Mouse (Mus musculus) embryo, embryonic 9.5 days (tissue): ENCODE data around the gene Pde11a.
"Not testable (repeated sequence)": the region's sequence is repeated elsewhere in the genome, so short reads cannot be mapped to it uniquely, and the experiment has no call there.

ENCODE experiments used
- DNase-seq: peaks from one replicate; pipeline ENCODE4 v3.0.0-alpha.2; 2017; ENCODE audit errors: extremely low spot score

The Pde11a gene

GRCm38 (mm10) chr2:75991581-75992205 is 346.9 kb downstream of the Pde11a start:
- peak; percentile 61 for DNase-seq

DNA sequence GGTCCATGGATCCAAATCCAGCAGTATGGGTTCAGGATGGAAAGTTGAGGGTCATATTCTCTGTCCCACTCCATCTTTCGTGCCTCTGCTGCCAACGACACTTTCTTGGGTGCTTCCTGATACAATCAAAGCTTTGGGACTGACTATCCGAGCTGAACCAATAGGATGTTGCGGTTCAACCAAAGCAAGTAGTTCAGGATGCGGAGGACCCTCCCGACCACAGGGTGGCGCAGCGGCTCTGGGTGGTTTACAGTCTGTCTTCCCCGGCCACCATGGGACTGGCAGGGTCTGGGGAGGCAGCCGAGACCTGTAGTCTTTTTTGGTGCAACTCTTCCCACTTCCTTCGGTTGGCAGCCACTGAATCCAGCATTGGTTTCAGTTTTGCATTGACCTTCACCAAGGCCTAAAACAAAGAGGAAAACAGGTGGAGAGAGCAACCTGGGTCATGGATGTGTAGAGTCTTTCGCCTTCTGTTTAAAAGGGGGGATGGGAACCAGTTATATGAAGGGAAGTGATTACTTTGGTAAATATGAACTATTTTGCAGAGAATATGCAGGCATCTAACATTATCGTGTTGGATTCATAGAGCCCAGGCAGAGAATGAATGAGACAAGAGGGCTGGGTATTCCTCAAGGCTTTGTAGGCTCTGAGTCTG is 347.6 kb downstream of the Pde11a start:
- peak; percentile 82 for DNase-seq

- DNase-seq: peak; percentile 37
Observed at GRCm38 (mm10) chr2:75989694-75990093, 348.9 kb downstream of the Pde11a start.

- DNase-seq: no peak
Observed at GRCm38 (mm10) chr2:75988779-75989363, 349.7 kb downstream of the Pde11a start.

DNA sequence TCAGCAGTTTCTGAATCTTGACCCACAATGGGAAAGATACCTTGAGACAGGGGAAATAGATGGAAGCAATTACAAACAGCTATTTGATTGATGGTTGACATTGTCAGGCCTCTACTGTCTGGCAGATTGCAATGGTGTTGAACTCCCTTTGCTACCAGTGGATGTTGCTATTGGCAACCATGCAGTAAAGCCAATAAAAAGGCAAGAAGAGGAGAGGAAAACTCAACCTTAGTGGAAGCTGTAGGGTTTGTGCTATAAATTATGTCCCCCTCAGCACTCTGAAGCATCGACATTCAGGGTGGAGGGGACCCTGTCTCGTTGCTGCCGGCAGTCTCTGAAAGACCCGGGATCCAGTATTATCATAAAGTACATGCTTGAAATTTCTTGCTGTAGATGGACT is 350.2 kb downstream of the Pde11a start:
- no peak for DNase-seq

GRCm38 (mm10) chr2:75987739-75988138 is 350.8 kb downstream of the Pde11a start:
- no peak for DNase-seq

DNA sequence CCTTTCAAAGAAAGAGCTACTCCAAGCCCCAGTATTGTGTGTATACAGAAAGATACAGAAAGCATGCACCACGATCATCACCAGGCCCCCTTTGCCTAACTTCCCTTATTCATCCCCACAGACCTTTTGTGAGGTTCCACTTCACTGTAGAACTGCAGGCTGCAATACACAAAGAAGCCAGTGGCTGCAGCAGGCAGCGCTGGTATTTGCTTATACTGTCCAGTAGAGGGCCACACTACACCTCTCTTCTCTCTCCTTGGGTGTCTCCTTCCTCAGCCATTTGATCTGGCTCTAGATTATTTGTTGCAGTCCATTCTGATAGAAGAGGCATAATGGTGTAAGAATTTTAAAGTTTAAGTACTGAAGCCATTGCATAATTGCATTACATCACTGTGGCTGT is 353.4 kb downstream of the Pde11a start:
- peak; percentile 74 for DNase-seq

GRCm38 (mm10) chr2:75983847-75984246 is 354.7 kb downstream of the Pde11a start:
- DNase-seq: no peak

DNA sequence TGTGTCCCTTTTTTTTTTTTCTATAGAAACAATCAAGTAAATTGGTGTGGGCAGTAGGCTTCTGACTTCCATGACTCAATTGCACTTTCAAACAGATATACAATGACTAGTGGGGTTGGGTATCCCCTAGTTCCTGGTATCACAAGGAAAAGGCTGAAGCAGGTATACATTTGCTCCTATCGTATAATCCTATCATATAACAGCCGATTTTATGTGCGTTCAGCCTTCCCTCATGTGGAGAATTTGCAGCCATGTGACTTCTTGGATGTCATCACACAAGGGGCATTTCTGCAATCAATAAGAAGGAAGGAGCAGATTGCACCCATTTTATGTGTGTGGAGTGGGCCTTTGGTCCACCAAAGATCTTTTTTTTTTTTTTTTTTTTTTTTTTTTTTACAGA is 355.5 kb downstream of the Pde11a start:
- no peak for DNase-seq

DNA sequence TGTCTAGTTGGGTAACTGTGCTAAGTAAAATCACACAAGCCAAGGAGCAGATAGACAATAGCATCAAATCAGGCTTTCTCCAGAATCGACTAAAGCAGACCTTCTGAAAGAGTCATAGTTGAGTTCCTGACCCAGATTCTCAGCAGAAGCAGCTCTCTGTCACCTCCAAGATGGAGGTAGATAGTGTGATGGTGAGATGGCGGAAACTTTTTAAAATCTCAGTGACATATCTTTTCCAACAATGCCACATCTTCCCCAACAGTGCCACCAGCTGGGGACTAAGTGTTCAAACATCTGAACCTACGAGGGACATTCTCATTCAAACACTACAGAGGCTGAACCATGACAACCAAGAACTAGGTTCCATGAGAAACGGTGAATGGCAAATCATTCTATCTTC is 355.9 kb downstream of the Pde11a start:
- DNase-seq: no peak

- peak; percentile 91 for DNase-seq
Observed at GRCm38 (mm10) chr2:75981440-75982081, 357.0 kb downstream of the Pde11a start, which contains the start of gene Ttc30a1. Gene Ttc30a1 (minus strand): TSS chr2:75981967.

- not testable (repeated sequence) for DNase-seq
Observed at GRCm38 (mm10) chr2:75980933-75981439, 357.6 kb downstream of the Pde11a start.

GRCm38 (mm10) chr2:75977752-75978368 is 360.7 kb downstream of the Pde11a start, which contains the start of gene Ttc30a2:
Gene Ttc30a2 (minus strand): TSS chr2:75978170.
- peak; percentile 42 for DNase-seq

DNA sequence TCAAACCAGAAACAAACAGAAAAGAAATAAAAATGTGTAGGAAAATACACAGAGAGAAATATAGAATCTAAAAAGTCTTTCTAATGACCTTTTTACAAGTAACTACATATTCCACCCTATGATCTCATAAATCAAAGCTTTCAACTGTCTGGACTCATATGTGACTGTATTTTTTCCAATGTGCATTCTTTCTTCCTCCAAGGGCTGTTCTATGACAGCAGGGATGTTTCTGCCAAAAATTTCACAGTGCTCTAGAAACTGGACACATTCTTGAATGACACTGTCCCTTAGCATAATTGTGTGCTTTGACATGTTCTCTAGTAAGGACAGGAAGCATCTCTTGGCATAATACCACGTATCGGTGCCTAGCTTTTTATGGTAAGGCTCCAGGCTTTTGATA is 362.5 kb downstream of the Pde11a start:
- DNase-seq: not testable (repeated sequence)

DNA sequence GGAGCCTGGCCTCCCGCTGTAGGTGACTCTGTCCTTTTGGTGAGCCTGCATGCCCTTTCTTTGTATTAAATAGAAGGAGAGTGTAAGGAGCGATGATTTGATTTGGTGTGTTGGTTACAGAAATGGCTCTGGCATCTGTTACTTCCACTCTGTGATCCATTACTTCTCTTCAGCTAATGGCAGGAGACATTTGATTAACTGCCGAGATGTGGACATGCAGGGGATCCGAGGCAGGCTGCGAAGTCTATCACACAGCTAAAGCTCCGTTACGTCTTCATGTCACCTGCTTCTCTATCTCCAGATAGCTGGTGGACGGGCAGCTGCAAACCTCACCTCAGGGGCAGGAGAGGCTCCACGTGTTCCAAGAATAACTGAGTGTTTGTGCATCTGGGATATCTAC is 364.4 kb downstream of the Pde11a start:
- no peak for DNase-seq

DNA sequence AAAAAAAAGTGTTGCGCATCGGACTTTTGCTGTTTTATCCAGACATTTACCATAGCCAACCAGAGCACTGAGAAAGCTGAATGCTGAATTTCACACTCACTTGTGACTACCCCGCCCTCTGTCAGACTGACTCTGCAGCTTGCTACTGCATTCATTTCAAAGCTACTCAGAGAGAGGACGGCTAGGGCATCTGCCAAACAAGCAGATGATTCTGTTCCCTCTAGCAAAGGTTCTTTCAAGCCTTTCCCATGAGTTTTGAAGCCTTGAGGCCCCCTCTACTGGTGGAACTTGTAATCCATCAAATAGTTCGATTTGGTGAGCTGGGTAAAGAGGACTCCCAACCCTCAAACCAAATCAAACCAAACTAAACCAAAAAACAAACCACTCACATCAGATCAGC is 373.6 kb downstream of the Pde11a start:
- DNase-seq: peak; percentile 70

- DNase-seq: peak; percentile 66
Observed at GRCm38 (mm10) chr2:75964512-75964911, 374.1 kb downstream of the Pde11a start.

- no peak for DNase-seq
Observed at GRCm38 (mm10) chr2:75964051-75964450, 374.5 kb downstream of the Pde11a start.

DNA sequence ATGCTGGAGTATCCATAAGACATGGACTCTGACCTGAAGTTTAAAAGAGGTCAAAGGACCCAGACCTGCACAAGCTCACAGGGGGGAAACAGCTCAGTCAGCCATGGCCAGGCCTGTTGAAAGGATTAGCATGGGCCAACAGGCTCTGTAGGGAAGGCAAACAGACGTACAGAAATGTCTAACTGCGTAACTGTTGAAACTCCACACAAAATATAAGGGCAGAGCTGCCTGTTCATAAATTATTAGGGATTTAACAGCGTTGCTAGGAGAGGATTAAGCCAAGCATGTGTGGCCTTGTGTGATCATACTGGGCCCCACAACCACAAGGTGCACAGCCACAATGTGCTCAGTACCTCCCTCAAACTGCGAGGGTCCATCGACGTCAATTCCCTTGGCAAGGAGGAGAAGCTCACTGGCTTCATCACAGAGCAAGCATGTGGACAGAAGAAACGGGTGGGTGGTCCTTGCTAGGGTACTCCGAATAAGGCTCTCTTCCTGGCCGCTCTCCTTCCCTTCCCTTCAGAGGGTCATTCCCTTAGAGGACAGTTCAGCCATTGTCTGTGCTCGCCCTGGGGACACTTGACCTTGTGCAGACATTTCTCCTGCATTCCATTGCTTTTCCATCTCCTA is 375.2 kb downstream of the Pde11a start:
- no peak for DNase-seq

DNA sequence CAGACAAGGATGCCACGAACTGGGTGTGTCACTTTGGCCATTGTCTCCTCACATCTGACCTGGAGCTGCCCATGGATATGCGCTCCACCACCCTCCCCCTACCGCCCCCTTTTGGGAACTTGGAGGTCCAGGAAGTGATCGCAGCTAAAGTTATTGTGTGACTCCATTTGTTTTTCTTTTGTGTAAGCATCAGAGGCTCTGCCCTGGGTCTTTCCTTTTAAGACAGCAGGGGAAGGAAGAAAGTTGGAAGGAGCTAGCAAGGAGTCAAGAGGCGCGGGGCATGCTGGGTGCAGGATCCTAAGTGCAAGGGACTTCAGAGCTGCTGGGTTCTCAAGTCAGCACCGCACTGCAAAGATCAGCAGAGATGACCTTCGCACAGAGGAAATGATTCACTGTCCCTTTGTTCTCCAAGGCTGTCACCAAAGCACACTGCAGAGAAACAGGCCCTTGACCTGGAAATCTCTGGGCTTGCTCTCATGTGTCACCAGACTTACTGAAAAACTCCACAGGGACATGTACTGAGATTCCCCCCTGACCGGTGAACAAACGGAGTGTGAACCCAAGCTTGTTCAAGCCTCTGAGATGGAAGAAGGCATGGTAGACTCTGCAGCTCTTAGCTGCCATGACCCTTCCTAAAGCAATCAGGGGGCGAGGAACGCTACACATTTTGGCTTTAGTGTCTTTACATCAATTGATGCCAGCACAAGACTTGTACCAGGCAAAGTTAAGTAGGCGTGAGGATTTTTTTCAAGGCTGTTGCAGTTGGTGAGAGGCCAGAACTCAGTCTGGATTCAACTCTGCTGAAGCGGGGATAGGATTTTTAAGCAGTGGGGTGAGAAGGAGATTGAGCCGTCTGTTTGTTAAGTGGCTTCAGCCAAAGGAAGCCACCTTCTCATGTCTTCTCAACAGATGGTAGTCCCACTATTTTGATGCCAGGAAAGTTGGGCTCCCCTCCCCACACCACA is 377.9 kb downstream of the Pde11a start:
- DNase-seq: peak; percentile 58
